Mouse (Mus musculus) limb, embryonic 12.5 days (tissue): Measurements from ENCODE around the gene Hook2. TPM values are rescaled to one million over a fixed set of nuclear protein-coding genes. Genes with fewer than 3 reads are reported as not detected.
A peak's percentile ranks its signal among the peaks of the same experiment; 100 is the strongest.

Experiments
- ATAC-seq: fragments of 200-750 bp; cut with Nextera tagmentation; 2 replicates; pipeline ENCODE4 v1.8.0; 2017; ENCODE audit warnings: low read depth, moderate TSS enrichment; ENCODE audit not compliant: insufficient number of reproducible peaks, insufficient read depth, low FRiP score, low TSS enrichment
- H3K27ac ChIP-seq: fragments of 300-500 bp; sonication (generic); 2 replicates; pipeline ENCODE4 v1.5.1; 2016; ENCODE audit warnings: mild to moderate bottlenecking, moderate library complexity
- H3K27me3 ChIP-seq: fragments of 300-500 bp; sonication (generic); 2 replicates; pipeline ENCODE4 v1.6.1; 2016; ENCODE audit warnings: mild to moderate bottlenecking, moderate library complexity
- H3K36me3 ChIP-seq: fragments of 300-500 bp; sonication (generic); 2 replicates; pipeline ENCODE4 v1.6.1; 2016; ENCODE audit warnings: mild to moderate bottlenecking, moderate library complexity
- H3K4me1 ChIP-seq: fragments of 300-500 bp; sonication (generic); replicated peaks from 2 replicates; pipeline ENCODE4 v1.6.1; 2016
- H3K4me2 ChIP-seq: fragments of 300-500 bp; sonication (generic); 2 replicates; pipeline ENCODE4 v1.6.1; 2016; ENCODE audit warnings: mild to moderate bottlenecking, moderate library complexity
- H3K4me3 ChIP-seq: fragments of 300-500 bp; sonication (generic); replicated peaks from 2 replicates; pipeline ENCODE4 v1.5.1; 2016; ENCODE audit warnings: mild to moderate bottlenecking
- H3K9ac ChIP-seq: fragments of 300-500 bp; sonication (generic); replicated peaks from 2 replicates; pipeline ENCODE4 v1.6.1; 2016; ENCODE audit warnings: mild to moderate bottlenecking, moderate library complexity
- H3K9me3 ChIP-seq: fragments of 300-500 bp; sonication (generic); 2 replicates; pipeline ENCODE4 v1.6.1; 2016; ENCODE audit warnings: mild to moderate bottlenecking, moderate library complexity
- WGBS: fragments of 180-500 bp; shearing (Covaris S2); methylation state at CpG from one replicate; pipeline ENCODE4 v1.1.7; 2016; 5-methylcytosine and 5-hydroxymethylcytosine counted together
- polyA plus RNA-seq: library from polyadenylated mRNA; unstranded; fragments of >200 nt; fragmentation: Nextera tagmentation; extraction: Ambion mirVana; gene quantifications from 2 replicates; pipeline ENCODE4 v1.2.1, GENCODE M21; 2016

The Hook2 gene
- polyA plus RNA-seq, 1 experiment from 2014 or later = 19.7 TPM

DNA sequence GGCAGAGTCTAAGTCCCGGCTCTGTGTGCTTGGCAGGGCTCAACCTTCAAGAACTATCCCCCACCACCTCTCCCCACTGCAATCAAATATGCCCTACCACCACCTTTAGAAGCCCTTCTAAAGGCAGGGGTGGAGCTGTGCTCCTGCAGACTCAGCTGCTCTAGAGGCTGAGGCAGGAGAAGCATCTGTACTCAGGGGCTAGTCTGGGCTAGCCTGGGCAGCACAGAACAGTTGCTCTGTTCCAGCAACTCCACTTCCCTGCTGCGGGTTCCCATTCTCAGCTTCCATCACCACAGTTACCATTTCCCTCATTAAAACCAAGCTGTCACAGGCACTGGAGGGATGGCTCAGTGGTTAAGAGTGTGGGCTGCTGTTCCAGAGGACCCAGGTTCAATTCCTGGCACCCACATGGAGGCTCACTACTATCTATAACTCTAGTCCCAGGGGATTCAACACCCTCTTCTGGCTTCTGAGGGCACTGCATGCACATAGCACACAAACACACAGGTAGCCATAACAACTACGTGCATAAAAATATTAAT is 31.2 kb downstream of the Hook2 start:
- H3K9ac ChIP-seq = no peak overlapping the region
- WGBS = 92% methylated on average over 3 of the region's 3 CpGs
- H3K4me3 ChIP-seq = no peak overlapping the region
- H3K36me3 ChIP-seq = peaks cover 71% of the 10 kb centered on the region
- no peak overlapping the region for H3K4me2 ChIP-seq
- no peaks in the 10 kb centered on the region for H3K27me3 ChIP-seq
- H3K9me3 ChIP-seq = no peaks in the 10 kb centered on the region
- peaks cover 20% of the 10 kb centered on the region for H3K4me1 ChIP-seq
- H3K27ac ChIP-seq = no peak overlapping the region
- ATAC-seq = no peak

DNA sequence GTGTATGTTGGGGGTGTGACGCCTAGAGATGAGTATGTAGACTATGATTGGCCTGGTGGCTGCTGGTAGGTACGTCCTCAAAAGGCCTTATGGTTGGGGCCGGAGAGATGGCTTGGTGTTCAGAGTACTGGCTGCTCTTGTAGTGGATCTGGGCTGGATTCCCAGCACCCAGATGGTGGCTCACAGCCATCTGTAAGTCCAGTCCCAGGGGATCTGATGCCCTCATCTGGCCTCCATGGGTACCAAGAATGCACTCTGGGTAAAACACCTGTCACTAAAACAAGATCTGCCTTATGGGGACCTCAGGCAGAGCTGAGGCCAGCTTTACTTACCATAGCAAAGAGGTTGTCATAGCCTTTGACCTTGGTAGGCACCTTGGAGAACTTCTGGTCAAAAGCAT is 33.4 kb downstream of the Hook2 start:
- Histone ChIP-seq H3K9ac (no peak overlapping the region), H3K27ac (no peak overlapping the region), H3K4me3 (peak overlapping the region; percentile 100; the same call in 1 of the 2 replicates), H3K9me3 (no peaks in the 10 kb centered on the region), H3K27me3 (no peaks in the 10 kb centered on the region), H3K4me1 (peaks cover 33% of the 10 kb centered on the region), H3K4me2 (peak overlapping the region; percentile 97), H3K36me3 (peaks cover 52% of the 10 kb centered on the region)
- no peak for ATAC-seq
- WGBS = 96% methylated on average over 3 of the region's 3 CpGs

DNA sequence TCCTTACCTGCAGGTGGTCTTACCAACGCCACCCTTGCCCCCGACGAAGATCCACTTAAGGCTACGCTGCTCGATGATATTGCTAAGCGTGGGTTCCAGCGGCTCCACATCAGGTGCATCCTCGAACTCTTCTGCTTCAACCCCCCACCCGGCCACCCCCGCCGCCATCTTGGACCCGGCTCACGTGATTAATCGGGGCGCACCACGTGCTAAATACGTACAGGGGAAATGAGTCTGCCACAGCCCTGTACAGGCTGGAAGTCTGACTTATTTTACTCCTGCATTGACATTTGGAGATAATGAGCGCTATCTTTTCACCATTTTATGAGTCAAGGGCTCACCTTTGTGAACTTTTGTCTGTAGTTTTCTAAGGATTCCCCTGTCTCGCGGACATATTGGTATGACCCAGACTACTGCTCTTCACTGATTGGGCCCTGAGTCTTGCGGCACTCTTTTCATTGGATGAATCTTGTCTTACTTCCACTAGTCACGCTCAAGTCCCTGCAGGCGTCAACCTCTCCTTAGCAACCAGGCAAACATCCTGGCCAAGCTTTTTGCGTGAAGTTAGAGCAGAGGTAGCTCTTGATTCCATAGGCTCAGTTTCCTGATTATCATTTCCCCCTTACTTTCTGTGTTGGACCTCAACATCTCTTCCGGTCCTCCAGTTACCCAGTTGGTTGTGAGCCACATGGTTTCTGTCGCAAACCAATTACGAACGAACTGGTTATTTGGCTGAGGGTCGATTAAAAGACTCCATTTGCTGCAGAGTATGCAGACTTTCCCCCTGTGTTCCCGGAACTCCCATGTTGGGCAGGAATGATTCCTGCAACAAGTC is 34.9 kb downstream of the Hook2 start, which contains the start of gene Asna1:
Asna1 (minus strand) TSS at position 184 of the 835 bp plus-strand sequence.
- Histone ChIP-seq H3K9ac (peak within 1 kb of the TSS; percentile 71), H3K9me3 (no peaks in the 10 kb centered on the region), H3K4me1 (peaks cover 39% of the 10 kb centered on the region), H3K27me3 (no peaks in the 10 kb centered on the region), H3K27ac (peak within 1 kb of the TSS; percentile 91), H3K4me3 (peak within 1 kb of the TSS; percentile 100), H3K4me2 (peak within 1 kb of the TSS; percentile 97), H3K36me3 (peaks cover 51% of the 10 kb centered on the region)
- 7% methylated on average over 30 of the region's 30 CpGs for WGBS
- peak; percentile 70 for ATAC-seq

DNA sequence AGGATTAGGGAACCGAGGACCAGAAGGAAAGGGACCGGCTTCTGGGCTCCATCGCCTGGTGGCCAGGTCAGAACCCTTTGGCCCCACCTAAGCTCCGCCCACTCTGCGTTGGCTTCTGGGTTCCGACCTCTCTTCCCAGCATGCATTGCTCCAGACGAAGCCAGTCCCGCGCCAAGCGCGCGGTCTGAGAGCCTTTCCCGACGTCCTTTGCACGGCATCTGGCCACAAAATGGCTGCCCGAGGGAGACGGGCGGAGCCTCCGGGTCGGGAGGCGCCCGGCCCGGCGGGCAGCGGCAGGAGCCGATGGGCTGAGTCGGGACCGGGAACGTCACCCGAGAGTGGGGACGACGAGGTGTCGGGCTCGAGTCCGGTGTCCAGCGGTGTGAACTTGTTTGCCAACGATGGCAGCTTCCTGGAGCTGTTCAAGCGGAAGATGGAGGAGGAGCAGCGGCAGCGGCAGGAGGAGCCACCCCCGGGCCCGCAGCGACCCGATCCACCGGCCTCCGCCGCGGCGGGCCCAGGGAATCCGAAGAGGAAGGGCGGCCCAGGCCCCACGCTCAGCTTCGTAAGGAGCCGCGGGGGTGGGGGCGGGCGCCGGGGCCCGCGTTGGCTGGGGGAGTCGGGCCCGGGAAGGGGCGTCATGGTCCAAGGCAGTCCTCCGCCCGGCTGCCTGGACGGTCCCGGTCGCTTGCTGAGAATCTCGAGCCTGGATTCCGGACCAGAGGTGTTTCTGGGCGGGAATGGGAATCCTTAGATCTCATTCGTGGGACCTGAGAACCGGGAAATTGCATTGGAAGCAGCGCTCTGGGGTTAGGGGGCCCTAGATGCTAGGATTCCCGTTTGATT is 36.5 kb downstream of the Hook2 start, which contains the start of gene Trir:
Trir (plus strand) TSS at position 154 of the 846 bp plus-strand sequence.
- Histone ChIP-seq H3K27ac (peak within 1 kb of the TSS; percentile 91), H3K9ac (peak within 1 kb of the TSS; percentile 98), H3K4me3 (peak within 1 kb of the TSS; percentile 100), H3K36me3 (peaks cover 49% of the 10 kb centered on the region), H3K9me3 (no peaks in the 10 kb centered on the region), H3K4me1 (peaks cover 39% of the 10 kb centered on the region), H3K27me3 (no peaks in the 10 kb centered on the region), H3K4me2 (peak within 1 kb of the TSS; percentile 97)
- 1% methylated on average over 75 of the region's 75 CpGs for WGBS
- ATAC-seq = peak; percentile 58

DNA sequence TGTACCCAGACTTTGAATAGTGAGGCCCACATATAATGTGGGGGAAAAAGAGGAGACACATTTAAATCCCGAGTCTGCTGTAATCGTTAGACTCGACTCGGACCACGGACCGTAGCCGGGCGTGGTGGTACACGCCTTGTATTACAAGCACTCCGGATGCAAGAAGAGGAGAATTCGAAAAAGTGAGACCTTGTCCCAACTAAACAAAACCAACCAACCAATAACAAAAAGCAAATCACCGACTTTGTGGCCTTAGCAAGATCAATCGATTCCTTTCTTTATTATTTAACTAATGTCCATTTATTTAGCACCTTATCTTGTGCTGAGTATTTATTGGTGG is 37.1 kb downstream of the Hook2 start:
- peaks cover 49% of the 10 kb centered on the region for H3K36me3 ChIP-seq
- H3K9me3 ChIP-seq = no peaks in the 10 kb centered on the region
- peak overlapping the region; percentile 97 for H3K4me2 ChIP-seq
- H3K9ac ChIP-seq = peak overlapping the region; percentile 98
- peak overlapping the region; percentile 91 for H3K27ac ChIP-seq
- peak overlapping the region; percentile 100 for H3K4me3 ChIP-seq
- peaks cover 39% of the 10 kb centered on the region for H3K4me1 ChIP-seq
- WGBS = 1% methylated on average over 13 of the region's 13 CpGs
- ATAC-seq = no peak
- no peaks in the 10 kb centered on the region for H3K27me3 ChIP-seq

DNA sequence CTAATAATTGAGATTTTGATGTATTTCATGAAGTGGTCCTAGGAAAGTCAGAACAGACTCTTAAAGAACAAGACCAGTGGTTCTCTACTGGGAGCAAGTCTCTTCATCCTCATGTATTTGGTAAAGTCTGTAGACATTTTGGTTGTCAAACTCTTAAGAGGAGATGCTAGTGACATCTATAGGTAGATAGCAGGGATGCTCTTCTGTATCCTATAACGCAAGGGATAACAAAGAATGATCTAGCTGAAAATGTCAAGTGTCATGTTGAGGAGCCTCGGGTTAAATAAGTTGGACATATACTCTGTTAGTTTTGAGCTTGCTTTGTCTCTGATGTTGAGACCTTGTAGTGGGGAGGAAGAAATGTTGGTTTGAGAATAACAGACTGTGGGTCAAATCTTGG is 37.5 kb downstream of the Hook2 start:
- Histone ChIP-seq H3K4me1 (peaks cover 39% of the 10 kb centered on the region), H3K9me3 (no peaks in the 10 kb centered on the region), H3K36me3 (peaks cover 49% of the 10 kb centered on the region), H3K4me3 (peak overlapping the region; percentile 100), H3K9ac (peak overlapping the region; percentile 98), H3K27me3 (no peaks in the 10 kb centered on the region), H3K4me2 (peak overlapping the region; percentile 97), H3K27ac (no peak overlapping the region)
- WGBS = 45% methylated on average over 2 of the region's 2 CpGs
- no peak for ATAC-seq

DNA sequence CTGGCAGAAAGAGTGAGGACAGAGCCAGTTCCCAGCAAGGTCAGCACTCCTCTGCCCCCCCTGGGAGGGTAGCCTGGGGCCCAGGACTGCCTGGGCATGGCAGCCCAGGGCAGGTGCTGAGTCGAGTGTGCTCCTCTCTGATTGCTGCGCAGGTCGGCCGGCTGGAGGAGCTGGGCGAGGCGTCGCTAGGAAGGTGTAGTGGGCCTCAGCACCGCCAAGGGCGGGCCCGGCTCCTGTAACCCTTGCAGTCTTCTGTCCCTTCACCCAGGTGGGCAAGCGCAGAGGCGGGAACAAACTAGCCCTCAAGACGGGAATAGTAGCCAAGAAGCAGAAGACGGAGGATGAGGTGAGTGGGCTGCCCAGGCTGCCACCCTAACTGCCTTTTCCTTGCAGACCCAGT is 38.9 kb downstream of the Hook2 start:
- 89% methylated on average over 14 of the region's 14 CpGs for WGBS
- peak overlapping the region; percentile 98; the same call in 1 of the 2 replicates for H3K9ac ChIP-seq
- peaks cover 51% of the 10 kb centered on the region for H3K36me3 ChIP-seq

DNA sequence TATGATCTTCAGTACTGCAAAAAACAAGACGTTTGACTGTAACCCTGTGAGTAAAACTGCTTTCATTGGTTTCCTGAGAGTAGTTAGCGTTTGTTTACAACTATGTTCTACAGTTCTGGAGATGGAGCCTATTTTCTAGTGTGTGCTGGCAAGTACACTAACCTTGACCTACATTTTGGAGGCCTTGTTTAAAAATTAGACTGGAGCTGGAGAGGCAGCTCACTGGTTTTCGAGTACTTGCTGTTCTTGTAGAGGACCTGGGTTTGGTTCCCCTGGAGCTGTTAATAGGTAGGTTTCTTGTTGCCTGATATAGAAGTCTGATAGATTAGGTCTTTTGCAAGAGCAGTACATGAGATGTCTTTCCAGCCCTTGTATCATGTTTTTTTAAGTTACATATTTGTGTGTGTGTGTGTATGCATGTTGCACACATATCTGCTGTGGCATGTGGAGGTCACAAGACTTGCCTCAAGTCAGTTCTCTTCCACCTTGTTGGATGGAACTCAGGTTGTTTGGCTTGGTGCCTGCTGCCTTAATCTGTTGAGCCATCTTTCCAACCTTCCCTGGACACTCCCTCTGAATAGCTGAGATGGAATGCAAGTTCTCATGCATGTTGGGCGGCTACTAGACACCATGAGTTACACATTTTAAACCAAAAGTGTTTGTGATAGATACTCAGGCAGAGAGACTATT is 42.4 kb downstream of the Hook2 start:
- Histone ChIP-seq H3K36me3 (peaks cover 51% of the 10 kb centered on the region), H3K4me3 (no peak overlapping the region), H3K9ac (no peak overlapping the region), H3K4me1 (peaks cover 33% of the 10 kb centered on the region), H3K27ac (no peak overlapping the region), H3K9me3 (no peaks in the 10 kb centered on the region), H3K27me3 (no peaks in the 10 kb centered on the region), H3K4me2 (no peak overlapping the region)
- WGBS = 85% methylated on average over 4 of the region's 4 CpGs
- no peak for ATAC-seq

More for the DNA sequence above, 38.9 kb downstream of the Hook2 start:
- peak overlapping the region; percentile 97; the same call in 1 of the 2 replicates for H3K4me2 ChIP-seq
- H3K27ac ChIP-seq = no peak overlapping the region
- no peaks in the 10 kb centered on the region for H3K27me3 ChIP-seq
- H3K4me3 ChIP-seq = peak overlapping the region; percentile 9; the same call in 1 of the 2 replicates
- no peak for ATAC-seq
- H3K4me1 ChIP-seq = peaks cover 33% of the 10 kb centered on the region
- H3K9me3 ChIP-seq = no peaks in the 10 kb centered on the region

DNA sequence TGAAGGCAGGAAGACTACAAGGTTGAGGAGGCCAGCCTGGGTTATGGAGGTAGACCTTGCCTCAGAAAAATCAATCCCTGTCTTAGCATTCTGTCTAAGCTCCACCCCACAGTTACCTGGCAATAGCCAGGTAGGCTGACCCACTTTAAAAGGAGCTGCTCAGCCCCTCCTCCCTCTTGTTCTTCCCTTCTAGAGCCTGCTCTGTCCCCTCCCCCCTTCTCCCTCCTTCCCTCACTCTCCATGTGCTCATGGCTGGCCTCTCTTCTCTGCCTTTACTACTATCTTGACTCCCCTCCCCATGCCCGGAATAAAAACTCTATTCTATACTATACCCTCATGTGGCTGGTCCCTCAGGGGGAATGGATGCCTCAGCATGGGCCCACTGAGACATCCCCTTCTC is 43.5 kb downstream of the Hook2 start:
- Histone ChIP-seq H3K4me1 (peaks cover 29% of the 10 kb centered on the region), H3K4me2 (no peak overlapping the region), H3K9me3 (no peaks in the 10 kb centered on the region), H3K9ac (no peak overlapping the region), H3K27ac (no peak overlapping the region), H3K4me3 (no peak overlapping the region), H3K36me3 (peaks cover 51% of the 10 kb centered on the region), H3K27me3 (no peaks in the 10 kb centered on the region)
- 38% methylated on average over 1 of the region's 1 CpGs for WGBS
- ATAC-seq = no peak

DNA sequence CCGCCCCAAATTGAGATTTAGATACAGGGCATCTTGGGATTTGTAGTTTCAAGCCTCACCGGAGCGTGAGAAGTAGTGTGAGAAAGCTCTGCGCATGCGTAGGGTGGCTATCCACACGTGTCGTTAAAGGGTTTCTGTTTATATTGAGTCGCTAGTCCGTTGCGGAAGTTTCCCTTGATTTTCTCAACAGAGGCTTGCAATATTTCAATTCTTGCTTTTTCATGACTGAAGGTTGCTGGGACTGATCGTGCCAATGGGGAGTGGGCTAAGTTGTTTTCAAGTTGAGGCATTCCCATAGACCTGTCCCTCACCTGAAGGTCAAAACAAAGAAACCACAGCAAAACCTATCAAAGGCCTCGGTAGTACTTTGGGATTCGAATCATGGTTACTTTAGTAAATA is 44.4 kb downstream of the Hook2 start:
- no peaks in the 10 kb centered on the region for H3K27me3 ChIP-seq
- H3K9me3 ChIP-seq = no peaks in the 10 kb centered on the region
- peak overlapping the region; percentile 73; the same call in 1 of the 2 replicates for H3K9ac ChIP-seq
- no peak for ATAC-seq
- peak overlapping the region; percentile 78 for H3K4me3 ChIP-seq
- peaks cover 44% of the 10 kb centered on the region for H3K36me3 ChIP-seq
- WGBS = 6% methylated on average over 12 of the region's 13 CpGs
- H3K27ac ChIP-seq = peak overlapping the region; percentile 100
- H3K4me1 ChIP-seq = peaks cover 28% of the 10 kb centered on the region
- peak overlapping the region; percentile 88 for H3K4me2 ChIP-seq
